Mouse (Mus musculus): ENCODE data around the gene H1foo. TPM values are rescaled to one million over a fixed set of nuclear protein-coding genes. Genes with fewer than 3 reads are reported as not detected.

The H1foo gene
- total RNA-seq (2022) = not detected

GRCm38 (mm10) chr6:115944638-115945037 is at the start of gene H1foo:
TSS of gene H1foo (plus strand) at chr6:115944938.
- no peak for DNase-seq (ENCODE audit: low spot score in 2 of 2)

DNA sequence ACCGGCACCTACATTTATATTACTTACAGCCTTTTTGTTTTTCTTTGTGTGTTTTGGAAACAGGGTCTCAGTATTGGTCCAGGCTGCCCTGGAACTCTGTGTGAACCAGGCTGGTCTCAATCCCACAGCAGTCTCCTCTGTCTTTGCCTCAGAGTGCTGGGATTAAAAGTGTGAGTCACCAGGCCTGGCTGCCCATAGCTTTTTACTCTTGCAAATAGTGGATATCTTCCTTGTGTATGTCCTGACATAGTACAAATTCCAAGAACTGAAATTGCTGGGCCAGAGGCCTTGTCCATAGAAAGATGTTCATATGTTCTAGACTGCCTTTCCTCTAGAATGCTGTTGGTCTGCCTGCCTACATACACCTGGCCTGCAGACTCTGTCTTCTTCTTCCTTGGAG is 48.4 kb upstream of the H1foo start:
- DNase-seq (ENCODE audit: low spot score in 2 of 2) = no peak

- DNase-seq (ENCODE audit: low spot score in 2 of 2) = no peak
These were observed 47.6 kb upstream of the H1foo start for GRCm38 (mm10) chr6:115897117-115897516.

- no peak for DNase-seq (ENCODE audit: low spot score in 2 of 2)
These were observed 46.7 kb upstream of the H1foo start for GRCm38 (mm10) chr6:115897926-115898520.

- DNase-seq (ENCODE audit: low spot score in 2 of 2) = peak; percentile 68 to 80
These were observed 43.7 kb upstream of the H1foo start for GRCm38 (mm10) chr6:115901062-115901461.

DNA sequence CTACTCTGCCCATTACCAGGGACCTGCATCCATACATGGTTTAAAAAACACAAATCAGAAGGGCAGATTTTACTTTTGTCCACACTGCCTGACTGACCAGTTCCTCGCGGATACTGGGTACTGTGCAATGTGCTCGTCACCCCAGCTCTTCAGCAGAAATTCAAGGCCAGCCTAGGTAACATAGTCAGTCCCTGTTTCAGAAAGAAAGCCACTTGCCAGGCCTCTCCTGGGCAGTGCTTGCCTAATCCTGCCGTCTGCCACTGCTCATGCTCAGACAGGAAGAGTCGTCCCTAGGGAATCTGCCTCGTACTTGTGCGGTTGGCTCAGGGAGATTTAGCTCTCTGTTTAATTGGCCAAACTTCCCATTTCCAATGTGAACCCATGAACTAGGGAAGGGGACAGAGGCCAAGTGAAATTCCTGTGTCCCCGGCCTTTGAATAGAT is 43.2 kb upstream of the H1foo start:
- no peak for DNase-seq (ENCODE audit: low spot score in 2 of 2)

DNA sequence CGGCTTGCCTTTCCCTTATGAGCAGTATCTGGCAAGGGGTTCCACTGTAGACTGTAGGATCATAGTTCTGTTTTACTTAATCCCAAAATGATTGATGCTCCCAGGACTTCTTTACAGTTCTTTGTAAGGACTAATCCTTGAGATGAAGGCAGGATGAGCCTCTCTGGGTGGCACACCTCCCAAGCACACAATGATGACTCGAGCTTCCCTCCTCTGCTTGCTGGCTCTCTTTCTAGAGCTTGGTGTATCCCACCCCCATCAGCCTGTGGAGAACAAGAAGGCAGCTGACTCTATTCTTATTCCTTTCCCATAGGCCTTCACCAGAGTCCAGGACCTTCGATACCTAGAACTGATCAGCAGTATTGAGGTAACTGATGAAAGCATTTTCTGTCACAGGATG is 42.2 kb upstream of the H1foo start:
- DNase-seq (ENCODE audit: low spot score in 2 of 2) = no peak

DNA sequence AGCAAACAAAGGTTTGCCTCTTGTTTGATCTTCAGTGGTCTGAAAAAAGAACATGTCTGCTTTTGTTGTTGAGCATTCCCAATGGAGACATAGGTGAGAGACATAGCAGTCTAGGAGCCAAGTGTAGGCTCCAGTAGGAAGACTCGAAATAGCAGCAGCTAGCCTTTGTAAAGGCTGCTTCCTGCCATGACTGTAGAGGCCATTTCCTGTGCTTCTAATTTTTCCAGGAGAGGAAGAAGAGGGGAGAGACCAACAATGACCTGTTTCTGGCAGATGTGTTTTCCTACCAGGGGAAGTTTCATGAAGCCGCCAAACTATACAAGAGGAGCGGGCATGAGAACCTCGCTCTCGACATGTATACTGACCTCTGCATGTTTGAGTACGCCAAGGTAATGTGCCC is 39.2 kb upstream of the H1foo start:
- no peak for DNase-seq (ENCODE audit: low spot score in 2 of 2)

GRCm38 (mm10) chr6:115906455-115906854 is 38.3 kb upstream of the H1foo start:
- no peak for DNase-seq (ENCODE audit: low spot score in 2 of 2)

GRCm38 (mm10) chr6:115906871-115907270 is 37.9 kb upstream of the H1foo start:
- DNase-seq (ENCODE audit: low spot score in 2 of 2) = no peak

- DNase-seq (ENCODE audit: low spot score in 2 of 2) = no peak
These were observed 36.2 kb upstream of the H1foo start for GRCm38 (mm10) chr6:115908421-115908982.

GRCm38 (mm10) chr6:115909052-115909451 is 35.7 kb upstream of the H1foo start:
- DNase-seq (ENCODE audit: low spot score in 2 of 2) = no peak

GRCm38 (mm10) chr6:115909940-115910339 is 34.8 kb upstream of the H1foo start:
- DNase-seq (ENCODE audit: low spot score in 2 of 2) = no peak

DNA sequence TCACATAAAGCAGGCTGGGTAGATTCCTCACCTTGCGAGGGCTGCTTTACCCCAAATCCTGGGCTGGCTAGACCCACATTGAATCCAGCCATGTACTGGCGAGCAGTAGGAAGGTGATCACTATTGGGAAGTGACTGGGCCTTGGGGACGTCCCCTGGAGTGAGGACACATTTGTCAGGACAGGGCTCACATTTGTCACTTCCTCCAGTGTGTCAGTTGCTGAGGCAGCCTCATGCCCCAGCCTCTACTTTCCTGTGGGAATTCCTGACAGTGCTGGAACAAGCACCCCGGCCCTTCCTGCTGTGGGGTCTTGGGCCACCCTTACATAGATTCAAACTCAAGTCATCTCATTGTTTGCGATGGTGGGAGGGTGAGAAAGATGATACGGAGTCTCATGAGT is 33.0 kb upstream of the H1foo start:
- DNase-seq (ENCODE audit: low spot score in 2 of 2) = no peak

DNA sequence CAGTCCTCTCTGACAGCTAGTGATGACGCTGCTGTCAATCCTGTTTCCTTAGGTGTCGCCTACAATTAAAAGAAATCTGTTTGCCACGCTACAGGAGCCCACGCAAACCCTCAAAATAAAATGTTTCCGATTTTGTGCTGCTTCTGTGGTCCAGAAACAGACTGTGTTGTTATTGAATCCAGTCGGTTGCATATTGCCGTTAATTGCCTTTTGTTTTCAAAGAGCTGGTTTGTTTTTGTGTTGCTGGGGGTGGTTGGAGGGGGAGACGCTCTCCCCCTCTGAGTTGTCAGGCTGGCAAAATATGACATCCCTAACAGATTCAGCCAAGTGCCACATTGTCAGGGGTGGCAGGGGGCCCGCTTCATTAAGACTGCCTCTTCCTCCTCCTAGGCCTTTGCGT is 31.3 kb upstream of the H1foo start:
- peak in 1 of 2 experiments; percentile 74 for DNase-seq (ENCODE audit: low spot score in 2 of 2)

DNA sequence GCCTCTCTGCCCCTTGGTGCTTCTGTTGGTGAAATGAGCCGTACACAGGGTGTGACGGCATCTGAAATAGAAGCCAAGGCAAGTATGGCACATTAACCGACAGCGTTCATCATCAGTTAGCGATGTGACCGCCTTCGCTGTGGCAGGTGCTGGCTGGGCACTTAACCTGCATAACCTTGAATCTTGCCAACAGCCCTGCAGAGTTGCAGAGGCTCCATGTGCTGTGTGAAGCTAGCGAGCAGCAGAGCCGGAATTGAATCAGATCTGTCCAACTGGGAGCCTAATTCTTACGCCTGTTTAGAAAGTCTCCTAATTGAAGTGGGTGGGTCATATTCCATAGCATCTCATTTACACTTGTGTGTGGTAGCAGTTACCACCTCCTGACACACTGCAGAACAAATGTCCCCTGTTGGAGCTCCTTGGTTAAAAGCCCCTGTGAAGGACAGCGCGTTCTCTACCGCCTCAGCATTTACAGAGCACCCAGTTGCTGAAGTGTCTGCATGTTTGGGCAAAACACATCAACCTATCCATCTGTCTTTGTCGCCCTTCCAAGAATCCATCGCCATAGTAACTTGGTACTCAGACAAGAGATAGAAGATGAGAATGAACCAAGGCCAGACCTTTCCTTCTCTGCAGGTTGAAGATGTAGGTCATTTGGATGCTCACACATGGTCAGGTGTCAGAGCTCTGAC is 30.1 kb upstream of the H1foo start:
- DNase-seq (ENCODE audit: low spot score in 2 of 2) = peak; percentile 61 to 70

DNA sequence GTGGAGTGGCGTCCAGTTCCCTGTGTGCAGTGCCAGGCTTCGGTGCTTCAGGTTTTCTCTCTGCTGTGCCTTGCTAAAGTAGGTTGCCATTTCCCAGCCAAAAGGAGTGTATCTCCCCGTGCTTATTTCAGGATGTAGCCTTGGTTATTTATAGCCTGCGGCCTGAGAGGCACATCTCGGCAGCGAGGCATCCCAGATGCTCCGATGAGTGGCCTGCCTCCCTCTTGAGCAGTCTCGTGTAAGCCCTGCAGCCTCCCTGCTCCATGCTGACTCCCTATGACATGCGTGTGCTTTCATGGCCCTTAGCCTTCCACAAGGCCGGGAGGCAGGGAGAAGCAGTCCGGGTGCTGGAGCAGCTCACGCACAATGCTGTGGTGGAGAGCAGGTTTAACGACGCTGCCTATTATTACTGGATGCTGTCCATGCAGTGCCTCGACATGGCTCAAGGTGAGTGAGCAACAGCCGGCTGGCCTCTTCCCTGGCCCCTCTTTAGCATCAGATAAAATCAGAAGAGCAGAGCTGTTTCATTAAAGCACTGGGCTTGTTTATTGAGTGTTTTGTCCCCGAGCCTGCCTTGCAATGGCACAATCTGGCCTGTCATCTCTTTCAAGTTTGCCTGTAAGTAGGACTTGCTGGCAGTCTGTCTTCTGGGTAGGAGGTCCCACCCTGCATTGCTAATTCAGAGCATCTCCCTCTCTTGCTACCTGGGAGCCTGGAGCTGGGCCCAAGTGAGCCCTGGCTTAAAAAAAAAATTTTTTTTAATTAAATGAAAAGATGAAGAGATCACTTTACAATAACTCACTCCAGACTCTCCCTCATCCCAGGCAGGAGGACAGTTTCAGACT is 28.9 kb upstream of the H1foo start:
- no peak for DNase-seq (ENCODE audit: low spot score in 2 of 2)

DNA sequence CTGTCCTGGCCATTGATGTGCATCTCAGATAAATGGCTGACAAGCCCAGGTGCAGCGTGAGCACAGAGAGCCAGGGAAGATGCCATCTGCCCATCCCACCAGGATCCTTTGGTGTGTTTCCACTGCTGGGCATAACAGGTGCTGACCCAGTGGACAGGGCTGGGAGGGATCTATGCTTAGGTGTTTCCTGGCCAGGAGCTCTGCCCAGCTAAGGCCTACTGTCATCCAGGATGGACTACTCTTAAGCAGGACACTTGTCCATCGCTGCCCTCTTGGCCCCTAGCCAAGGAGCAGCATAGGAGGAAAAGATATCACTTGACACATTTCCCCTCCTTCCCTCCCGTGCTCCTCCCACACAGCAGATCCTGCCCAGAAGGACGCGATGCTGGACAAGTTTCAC is 28.1 kb upstream of the H1foo start:
- no peak for DNase-seq (ENCODE audit: low spot score in 2 of 2)

DNA sequence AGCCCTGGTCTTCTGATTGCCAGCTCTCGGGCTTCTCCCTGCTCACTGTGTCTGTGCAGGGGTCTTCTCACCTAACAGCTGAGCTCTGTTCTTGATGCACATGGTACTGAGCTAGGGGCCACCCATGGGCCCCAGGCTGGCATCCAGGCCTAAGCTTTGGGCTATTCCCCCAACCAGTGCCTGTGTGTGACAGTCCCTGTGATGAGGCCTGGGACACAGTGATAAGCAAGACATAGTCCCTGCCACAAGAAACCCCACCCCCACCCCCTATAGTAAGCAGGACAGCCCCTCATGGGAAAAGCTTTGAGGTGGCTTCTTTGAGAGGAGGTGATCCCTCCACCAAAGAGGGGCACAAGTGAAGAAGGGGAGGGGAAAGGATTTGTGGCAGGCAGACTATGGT is 26.1 kb upstream of the H1foo start:
- no peak for DNase-seq (ENCODE audit: low spot score in 2 of 2)

- DNase-seq (ENCODE audit: low spot score in 2 of 2) = no peak
These were observed 24.9 kb upstream of the H1foo start for GRCm38 (mm10) chr6:115919876-115920275.

GRCm38 (mm10) chr6:115924829-115925228 is 19.9 kb upstream of the H1foo start:
- DNase-seq (ENCODE audit: low spot score in 2 of 2) = no peak

- DNase-seq (ENCODE audit: low spot score in 2 of 2) = no peak
These were observed 18.3 kb upstream of the H1foo start for GRCm38 (mm10) chr6:115926416-115926815.
